Mouse (Mus musculus) midbrain, embryonic 16.5 days (tissue): ENCODE results near the gene Epha3. TPM values are rescaled to one million over a fixed set of nuclear protein-coding genes. Genes with fewer than 3 reads are reported as not detected.

ENCODE experiments used
- ATAC-seq: fragments of 200-750 bp; cut with Nextera tagmentation; 2 replicates; pipeline ENCODE4 v1.8.0; 2017; ENCODE audit warnings: moderate TSS enrichment
- H3K27ac ChIP-seq: fragments of 300-500 bp; sonication (generic); 2 replicates; pipeline ENCODE4 v1.5.1; 2014; ENCODE audit warnings: mild to moderate bottlenecking, low read length, mixed read lengths
- H3K27me3 ChIP-seq: fragments of 300-500 bp; sonication (generic); 2 replicates; pipeline ENCODE4 v1.6.1; 2014; ENCODE audit warnings: low read depth, low read length, mixed read lengths; ENCODE audit not compliant: control insufficient read depth, insufficient read depth
- H3K36me3 ChIP-seq: fragments of 300-500 bp; sonication (generic); 2 replicates; pipeline ENCODE4 v1.6.1; 2014; ENCODE audit warnings: mild to moderate bottlenecking, low read length, moderate library complexity, mixed read lengths; ENCODE audit not compliant: control insufficient read depth, insufficient read depth
- H3K4me1 ChIP-seq: fragments of 300-500 bp; sonication (generic); 2 replicates; pipeline ENCODE4 v1.6.1; 2014; ENCODE audit warnings: mild to moderate bottlenecking, low read length, mixed read lengths; ENCODE audit not compliant: control insufficient read depth, insufficient read depth
- H3K4me2 ChIP-seq: fragments of 300-500 bp; sonication (generic); 2 replicates; pipeline ENCODE4 v1.6.1; 2014; ENCODE audit warnings: mild to moderate bottlenecking, low read length, mixed read lengths
- H3K4me3 ChIP-seq: fragments of 300-500 bp; sonication (generic); 2 replicates; pipeline ENCODE4 v1.5.1; 2014; ENCODE audit warnings: low read depth, mild to moderate bottlenecking, low read length, moderate library complexity, mixed read lengths
- H3K9ac ChIP-seq: fragments of 300-500 bp; sonication (generic); 2 replicates; pipeline ENCODE4 v1.6.1; 2014; ENCODE audit warnings: low read depth, low read length, mixed read lengths
- H3K9me3 ChIP-seq: fragments of 300-500 bp; sonication (generic); replicated peaks from 2 replicates; pipeline ENCODE4 v1.6.1; 2014; ENCODE audit warnings: mild to moderate bottlenecking, low read length, mixed read lengths; ENCODE audit not compliant: control insufficient read depth, poor library complexity, severe bottlenecking
- WGBS: fragments of 180-500 bp; shearing (Covaris S2); extraction: QIAGEN DNeasy Blood & Tissue Kit; methylation state at CpG from one replicate; pipeline ENCODE4 v1.1.7; 2014; 5-methylcytosine and 5-hydroxymethylcytosine counted together
- polyA plus RNA-seq: library from polyadenylated mRNA; unstranded; fragments of >200 nt; fragmentation: Nextera tagmentation; extraction: Ambion mirVana; gene quantifications from 2 replicates; pipeline ENCODE4 v1.2.1, GENCODE M21; 2015

Epha3 gene
- polyA plus RNA-seq, 1 experiment from 2014 or later, result 16.8 TPM

DNA sequence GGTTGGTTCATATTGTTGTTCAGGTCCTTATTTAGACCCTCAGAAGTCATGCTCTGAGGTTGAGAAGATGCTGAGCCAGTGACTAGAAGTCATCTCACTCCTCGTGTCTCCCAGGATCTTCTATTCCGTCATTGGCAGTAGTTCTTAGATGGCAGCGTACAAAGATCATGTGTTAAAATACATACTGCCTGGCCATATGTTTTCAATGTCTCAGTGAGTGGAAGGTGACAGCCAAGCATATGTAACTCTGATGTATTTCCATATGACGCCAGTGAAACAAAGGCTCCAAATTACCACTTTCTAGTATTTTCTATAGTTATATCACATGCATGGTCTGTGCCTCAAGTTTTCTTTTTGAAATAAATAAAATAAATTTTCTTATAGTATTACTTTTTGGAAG lies 146.7 kb downstream of the Epha3 start:
- 97% methylated on average over 4 of the region's 4 CpGs for WGBS
- Histone ChIP-seq H3K27me3 (no peaks in the 10 kb centered on the region), H3K27ac (no peak overlapping the region), H3K4me3 (no peak overlapping the region), H3K4me2 (no peak overlapping the region), H3K9me3 (no peaks in the 10 kb centered on the region), H3K4me1 (no peaks in the 10 kb centered on the region), H3K36me3 (no peaks in the 10 kb centered on the region), H3K9ac (no peak overlapping the region)
- no peak for ATAC-seq

DNA sequence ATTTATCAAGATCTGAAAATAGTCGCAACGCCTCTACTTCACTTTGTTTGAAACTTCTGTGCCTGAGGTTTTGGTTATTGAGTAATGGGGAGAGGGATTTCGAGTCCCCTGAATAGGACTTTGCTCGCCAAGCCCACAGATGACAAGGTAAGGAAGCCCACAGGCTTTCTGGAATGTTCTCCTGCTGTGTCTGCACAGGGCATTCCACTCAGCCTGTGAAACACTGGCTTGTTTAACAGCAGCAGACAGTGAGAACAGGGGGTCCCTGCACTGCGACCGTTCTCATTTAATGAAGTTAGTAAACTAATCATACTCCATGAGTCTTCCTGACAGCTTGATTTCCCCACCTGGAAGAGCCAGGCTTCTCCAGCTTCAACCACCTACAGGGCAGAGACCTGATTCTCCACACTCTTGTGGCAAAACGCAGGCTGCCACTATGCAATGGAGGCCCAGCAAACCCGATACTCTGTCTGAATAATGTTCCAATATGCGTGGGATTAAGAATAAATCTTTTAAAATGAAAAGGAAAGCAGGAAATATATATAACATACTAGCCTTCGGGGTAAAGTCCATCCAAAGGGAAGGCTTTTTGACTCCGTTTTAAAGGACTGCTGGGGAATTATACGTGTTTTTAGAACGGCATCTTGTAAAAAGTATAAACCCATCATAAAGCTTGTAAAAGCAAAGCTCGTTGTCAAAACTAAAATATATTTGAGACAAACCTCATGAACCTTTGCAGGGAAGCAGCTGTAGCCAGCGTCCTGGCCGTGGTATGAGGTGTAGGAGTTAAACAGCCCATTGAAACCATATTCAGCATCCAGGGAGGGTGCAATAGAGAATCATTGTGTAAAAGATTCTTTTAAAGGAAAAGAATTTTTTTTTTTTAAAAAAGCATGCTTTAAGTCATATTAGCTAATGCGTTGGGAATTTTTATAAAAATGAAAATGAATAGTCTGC lies 156.8 kb downstream of the Epha3 start:
- Histone ChIP-seq H3K9ac (no peak overlapping the region), H3K27ac (no peak overlapping the region), H3K4me2 (no peak overlapping the region), H3K4me3 (no peak overlapping the region), H3K9me3 (no peaks in the 10 kb centered on the region), H3K4me1 (no peaks in the 10 kb centered on the region), H3K27me3 (no peaks in the 10 kb centered on the region), H3K36me3 (no peaks in the 10 kb centered on the region)
- 80% methylated on average over 17 of the region's 17 CpGs for WGBS
- no peak for ATAC-seq

DNA sequence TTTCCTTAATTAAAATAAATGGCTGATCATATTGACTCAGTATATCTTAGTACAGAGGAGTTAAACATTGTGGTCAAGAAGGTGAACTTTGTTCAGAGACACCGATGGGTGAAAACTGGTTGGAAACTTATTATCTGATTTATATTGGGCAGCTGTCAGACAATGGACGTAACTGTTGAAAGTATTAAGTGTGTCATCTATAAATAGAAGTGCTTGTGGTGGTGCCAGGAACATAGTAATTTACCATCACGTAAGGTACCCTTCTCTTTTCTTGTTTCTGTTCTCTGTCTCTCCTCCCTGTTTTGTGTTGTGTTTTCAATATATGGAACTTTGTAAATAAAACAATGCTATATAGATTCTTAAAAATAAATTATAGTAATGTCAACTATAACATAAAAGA lies 174.6 kb downstream of the Epha3 start:
- ATAC-seq, result no peak
- Histone ChIP-seq H3K4me2 (no peak overlapping the region), H3K4me1 (no peaks in the 10 kb centered on the region), H3K27ac (no peak overlapping the region), H3K4me3 (no peak overlapping the region), H3K9ac (no peak overlapping the region), H3K27me3 (no peaks in the 10 kb centered on the region), H3K9me3 (no peaks in the 10 kb centered on the region), H3K36me3 (no peaks in the 10 kb centered on the region)
- WGBS, result 85% methylated on average over 3 of the region's 3 CpGs

DNA sequence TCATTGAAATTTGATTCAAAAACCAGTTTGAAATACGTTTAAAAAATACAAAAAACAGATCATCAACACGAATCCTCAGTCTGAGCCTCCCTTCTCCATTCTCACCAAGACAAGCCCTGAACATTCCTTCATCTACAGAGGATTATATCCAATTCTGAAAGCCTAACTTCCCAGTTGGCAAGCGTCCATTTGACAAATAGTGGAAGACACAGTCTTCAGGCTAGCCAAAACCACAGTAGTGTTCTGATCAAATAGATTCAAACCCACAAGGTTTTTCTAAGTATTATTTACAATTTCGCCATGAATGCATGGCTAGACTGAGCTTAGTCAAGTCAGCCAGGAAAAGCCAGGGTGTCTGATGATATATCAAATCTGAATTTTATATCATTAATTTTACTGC lies 179.8 kb downstream of the Epha3 start:
- 88% methylated on average over 4 of the region's 4 CpGs for WGBS
- H3K9ac ChIP-seq, result no peak overlapping the region
- H3K27me3 ChIP-seq, result no peaks in the 10 kb centered on the region
- H3K4me2 ChIP-seq, result no peak overlapping the region
- H3K4me1 ChIP-seq, result no peaks in the 10 kb centered on the region
- H3K9me3 ChIP-seq, result no peaks in the 10 kb centered on the region
- no peak overlapping the region for H3K27ac ChIP-seq
- H3K4me3 ChIP-seq, result no peak overlapping the region
- ATAC-seq, result no peak
- no peaks in the 10 kb centered on the region for H3K36me3 ChIP-seq

DNA sequence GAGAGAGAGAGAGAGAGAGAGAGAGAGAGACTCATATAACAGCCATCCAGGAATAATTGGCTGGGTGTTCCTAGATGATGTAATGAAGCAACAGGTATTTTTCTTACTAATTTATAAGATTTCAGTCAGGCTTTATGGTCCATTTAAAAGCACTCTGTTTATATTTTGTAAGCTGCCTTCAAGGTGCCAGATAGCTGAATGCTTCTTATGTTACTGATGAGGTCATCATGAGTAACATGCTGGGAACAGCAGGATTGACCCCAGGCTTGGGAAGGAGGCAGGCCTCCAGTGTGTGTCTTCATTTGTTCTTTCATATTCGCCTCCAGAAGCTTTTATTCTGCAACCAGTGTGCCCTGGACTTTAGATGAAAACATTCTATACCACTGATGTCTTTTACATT lies 189.5 kb downstream of the Epha3 start:
- no peak for ATAC-seq
- Histone ChIP-seq H3K4me2 (no peak overlapping the region), H3K27ac (no peak overlapping the region), H3K4me3 (no peak overlapping the region), H3K9me3 (no peaks in the 10 kb centered on the region), H3K36me3 (no peaks in the 10 kb centered on the region), H3K27me3 (no peaks in the 10 kb centered on the region), H3K4me1 (no peaks in the 10 kb centered on the region), H3K9ac (no peak overlapping the region)
- 41% methylated on average over 1 of the region's 1 CpGs for WGBS

DNA sequence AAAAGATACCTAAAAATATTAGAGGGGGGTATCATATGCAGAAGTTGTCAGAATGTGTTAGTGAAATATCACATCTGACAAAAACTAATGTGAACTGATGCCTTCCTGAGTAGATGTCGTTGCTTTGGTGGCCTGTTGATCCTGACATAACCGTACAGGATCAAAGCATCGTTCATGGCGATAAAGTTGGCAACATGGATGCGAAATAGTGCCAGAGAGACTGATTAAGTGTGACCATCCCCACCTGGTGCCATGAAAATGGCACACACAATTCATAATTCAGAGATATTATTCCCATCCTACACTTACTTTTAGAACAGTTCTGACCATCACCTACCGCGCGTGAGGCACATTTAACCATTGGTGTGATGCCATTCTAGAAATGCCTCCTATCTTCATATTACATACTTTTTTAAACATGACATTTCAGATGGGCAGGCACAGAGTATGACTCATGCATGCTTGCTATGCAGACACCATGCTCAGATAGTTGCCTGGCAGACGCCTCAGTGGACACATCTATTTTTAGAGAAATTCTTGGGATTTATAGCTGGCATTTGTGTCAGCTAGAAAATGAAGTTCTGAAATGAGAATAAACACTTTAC lies 190.6 kb downstream of the Epha3 start:
- 90% methylated on average over 9 of the region's 9 CpGs for WGBS
- H3K4me3 ChIP-seq, result no peak overlapping the region
- H3K4me2 ChIP-seq, result no peak overlapping the region
- H3K27ac ChIP-seq, result no peak overlapping the region
- no peaks in the 10 kb centered on the region for H3K9me3 ChIP-seq
- H3K27me3 ChIP-seq, result no peaks in the 10 kb centered on the region
- no peaks in the 10 kb centered on the region for H3K36me3 ChIP-seq
- H3K9ac ChIP-seq, result no peak overlapping the region
- no peaks in the 10 kb centered on the region for H3K4me1 ChIP-seq
- ATAC-seq, result no peak

DNA sequence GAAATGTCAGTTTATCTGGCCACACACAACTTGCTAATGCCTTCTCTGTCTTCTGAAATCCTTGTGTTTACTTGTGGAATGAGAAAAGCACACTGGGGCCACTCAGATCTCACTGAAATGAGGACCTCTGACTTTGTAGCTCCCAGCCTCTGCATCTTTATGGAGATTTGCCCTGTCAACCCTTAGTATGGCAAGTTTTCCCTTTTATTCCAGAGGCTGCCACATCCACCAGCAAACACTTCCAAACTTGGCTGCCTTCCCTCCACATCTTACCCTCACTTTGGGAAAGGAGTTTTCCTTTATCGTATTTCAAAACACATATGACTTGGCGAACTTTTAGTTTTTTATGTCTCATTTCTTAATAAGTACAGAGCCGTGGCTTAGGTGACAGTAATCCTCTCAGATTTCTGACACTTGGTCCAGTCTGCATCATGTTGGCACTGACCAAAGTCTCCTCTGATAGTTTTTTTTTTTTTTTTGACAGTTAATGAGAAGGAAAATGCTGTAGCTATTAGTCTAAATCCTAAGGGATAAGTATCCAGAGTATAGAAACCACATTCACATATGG lies 198.0 kb downstream of the Epha3 start:
- H3K27ac ChIP-seq, result no peak overlapping the region
- H3K36me3 ChIP-seq, result no peaks in the 10 kb centered on the region
- no peaks in the 10 kb centered on the region for H3K27me3 ChIP-seq
- no peak overlapping the region for H3K4me3 ChIP-seq
- H3K4me1 ChIP-seq, result no peaks in the 10 kb centered on the region
- no peak overlapping the region for H3K9ac ChIP-seq
- H3K9me3 ChIP-seq, result no peaks in the 10 kb centered on the region
- WGBS, result 72% methylated on average over 3 of the region's 3 CpGs
- no peak for ATAC-seq
- H3K4me2 ChIP-seq, result no peak overlapping the region

DNA sequence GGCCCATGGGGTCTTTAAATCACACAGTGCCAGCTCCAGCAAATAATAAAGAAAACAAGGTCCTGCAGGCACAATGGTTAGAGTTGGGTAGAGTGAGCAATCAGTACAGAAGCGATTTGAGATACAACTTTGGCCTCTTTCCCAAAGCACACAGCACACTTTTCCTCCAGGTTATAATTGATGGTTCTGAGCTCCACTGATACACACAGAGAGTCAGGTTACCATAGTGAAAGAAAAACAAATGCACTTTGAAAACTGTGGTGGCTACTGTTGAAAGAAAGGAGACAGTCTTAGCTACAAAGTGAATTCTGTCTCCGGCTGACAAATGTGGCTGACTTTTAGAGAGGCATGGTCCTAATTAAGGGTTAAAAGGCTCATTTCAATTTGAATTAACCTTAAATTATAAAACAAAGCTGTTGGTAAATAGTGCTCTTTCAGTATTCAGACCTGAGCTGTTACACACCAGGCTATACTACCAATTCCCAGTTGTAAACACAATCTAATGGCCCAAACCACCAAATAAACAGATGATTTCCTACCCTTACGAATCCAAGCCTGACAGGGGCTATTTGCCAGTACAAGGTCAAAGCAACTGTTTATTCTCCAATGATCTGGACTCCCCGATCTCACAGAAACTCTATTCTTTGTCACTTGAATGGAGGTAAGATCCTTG lies 205.5 kb downstream of the Epha3 start:
- H3K4me1 ChIP-seq, result peaks cover 2% of the 10 kb centered on the region; the same call in 1 of the 2 replicates
- no peaks in the 10 kb centered on the region for H3K36me3 ChIP-seq
- H3K4me3 ChIP-seq, result no peak overlapping the region
- WGBS, result 57% methylated on average over 4 of the region's 4 CpGs
- no peak overlapping the region for H3K9ac ChIP-seq
- H3K27me3 ChIP-seq, result no peaks in the 10 kb centered on the region
- no peak overlapping the region for H3K4me2 ChIP-seq
- H3K27ac ChIP-seq, result no peak overlapping the region
- peak; percentile 36; the same call in 1 of the 2 replicates for ATAC-seq
- no peaks in the 10 kb centered on the region for H3K9me3 ChIP-seq
